11 mouse cellular contexts compared by ENCODE assay signal in genomic region chr11:59364417-59364816, GRCm38 (mm10). TPM values are rescaled to one million over a fixed set of nuclear protein-coding genes. Genes with fewer than 3 reads are reported as not detected.
DNase-seq lines count a peak whose midpoint lies in the region; ATAC-seq lines count a peak whose summit lies in the region.
"Had no signal": no experiment of that assay in that cellular context is flagged by ENCODE, and none has a peak within 500 bp of the region (broad histone marks: within the 10 kb centered on the region; RNA-seq: fewer than 3 reads in every experiment).

No protein-coding gene starts in this region.

- 26% methylated on average over 3 of the region's 3 CpGs for WGBS in heart, embryonic 14.5 days
- WGBS in liver, embryonic 11.5 days, result 55% methylated on average over 3 of the region's 3 CpGs
- 72% methylated on average over 3 of the region's 3 CpGs for WGBS in embryonic facial prominence, embryonic 13.5 days
- 20% methylated on average over 3 of the region's 3 CpGs for WGBS in limb, embryonic 12.5 days

- no peak overlapping the region for H3K4me3 ChIP-seq in heart, embryonic 14.5 days (ENCODE audit: control insufficient read depth in 1 of 2, insufficient read depth in 1 of 2, low read depth in 1 of 2, low read length in 2 of 2)
- H3K4me3 ChIP-seq in liver, embryonic 11.5 days (ENCODE audit: low read depth, low read length), result no peak overlapping the region
- H3K4me3 ChIP-seq in embryonic facial prominence, embryonic 13.5 days, result no peak overlapping the region
- H3K4me3 ChIP-seq in limb, embryonic 12.5 days (replicated peaks), result no peak overlapping the region

- no peak for DNase-seq in heart, postnatal 25 days (ENCODE audit: low spot score)
- DNase-seq in liver, embryonic 11.5 days (ENCODE audit: low spot score), result no peak
- DNase-seq in liver, result no peak
- no peak for DNase-seq in adrenal gland, postnatal 10 days
- DNase-seq in layer of hippocampus, postnatal 14 days (ENCODE audit: low spot score in 2 of 2), result no peak

- peak overlapping the region in 1 of 2 experiments; percentile 50; a peak in 2 of 4 replicates for H3K27ac ChIP-seq in heart, embryonic 14.5 days (replicated peaks in 1 of 2; ENCODE audit: control insufficient read depth in 1 of 2, insufficient read depth in 1 of 2, low read depth in 2 of 2, low read length in 2 of 2)
- H3K27ac ChIP-seq in liver, embryonic 11.5 days (ENCODE audit: low read depth, low read length), result 0 out of 2 replicates have a peak overlapping the region, but pooled peaks have one; percentile 13
- peak overlapping the region; percentile 80 for H3K27ac ChIP-seq in embryonic facial prominence, embryonic 13.5 days
- peak overlapping the region; percentile 92 for H3K27ac ChIP-seq in limb, embryonic 12.5 days

- peaks cover 6 to 14% of the 10 kb centered on the region in 2 experiments; a peak in 3 of 4 replicates for H3K4me1 ChIP-seq in heart, embryonic 14.5 days (ENCODE audit: control insufficient read depth in 2 of 2, insufficient read depth in 2 of 2, low read length in 2 of 2)
- 0 out of 2 replicates have a peak, but pooled peaks cover 2% of the 10 kb centered on the region for H3K4me1 ChIP-seq in liver, embryonic 11.5 days (replicated peaks; ENCODE audit: control insufficient read depth, insufficient read depth, low read length)
- H3K4me1 ChIP-seq in embryonic facial prominence, embryonic 13.5 days, result peaks cover 33% of the 10 kb centered on the region
- H3K4me1 ChIP-seq in limb, embryonic 12.5 days (replicated peaks), result peaks cover 46% of the 10 kb centered on the region

- no peak overlapping the region for H3K9ac ChIP-seq in heart, embryonic 14.5 days (ENCODE audit: low read length)
- no peak overlapping the region for H3K9ac ChIP-seq in liver, embryonic 11.5 days (ENCODE audit: low read depth, low read length)
- H3K9ac ChIP-seq in embryonic facial prominence, embryonic 13.5 days, result no peak overlapping the region
- no peak overlapping the region; the same call in 1 of the 2 replicates for H3K9ac ChIP-seq in limb, embryonic 12.5 days (replicated peaks)

- peak; percentile 68; the same call in 1 of the 2 replicates for ATAC-seq in heart, embryonic 14.5 days (ENCODE audit: insufficient number of reproducible peaks, insufficient read depth, low FRiP score, low read depth)
- ATAC-seq in liver, embryonic 11.5 days (replicated peaks; ENCODE audit: low FRiP score), result no peak
- no peak for ATAC-seq in embryonic facial prominence, embryonic 13.5 days (ENCODE audit: insufficient number of reproducible peaks, insufficient read depth, low FRiP score, low TSS enrichment, low read depth)
- ATAC-seq in limb, embryonic 12.5 days (ENCODE audit: insufficient number of reproducible peaks, insufficient read depth, low FRiP score, low TSS enrichment, low read depth), result peak; percentile 77

- H3K27me3 ChIP-seq in heart, embryonic 14.5 days (ENCODE audit: control insufficient read depth, insufficient read depth, low read length), result no peaks in the 10 kb centered on the region
- no peaks in the 10 kb centered on the region; the same call in 1 of the 2 replicates for H3K27me3 ChIP-seq in liver, embryonic 11.5 days (replicated peaks; ENCODE audit: control insufficient read depth, insufficient read depth, low read length)
- H3K27me3 ChIP-seq in embryonic facial prominence, embryonic 13.5 days, result no peaks in the 10 kb centered on the region
- H3K27me3 ChIP-seq in limb, embryonic 12.5 days, result no peaks in the 10 kb centered on the region

- no peak overlapping the region for H3K4me2 ChIP-seq in heart, embryonic 14.5 days (ENCODE audit: low read length)
- no peak overlapping the region for H3K4me2 ChIP-seq in liver, embryonic 11.5 days
- H3K4me2 ChIP-seq in embryonic facial prominence, embryonic 13.5 days, result no peak overlapping the region
- H3K4me2 ChIP-seq in limb, embryonic 12.5 days, result 0 out of 2 replicates have a peak overlapping the region, but pooled peaks have one; percentile 9

- H3K36me3 ChIP-seq in heart, embryonic 14.5 days (ENCODE audit: control insufficient read depth, insufficient read depth, low read length), result no peaks in the 10 kb centered on the region
- no peaks in the 10 kb centered on the region for H3K36me3 ChIP-seq in liver, embryonic 11.5 days (ENCODE audit: control insufficient read depth, insufficient read depth, low read length)
- H3K36me3 ChIP-seq in embryonic facial prominence, embryonic 13.5 days, result no peaks in the 10 kb centered on the region
- H3K36me3 ChIP-seq in limb, embryonic 12.5 days, result no peaks in the 10 kb centered on the region

- intact Hi-C loops in heart, postnatal 25 days (cut with DNase I), result no loop called here

- H3K9me3 ChIP-seq in heart, embryonic 14.5 days (ENCODE audit: control insufficient read depth, low read length), result no peaks in the 10 kb centered on the region
- no peaks in the 10 kb centered on the region for H3K9me3 ChIP-seq in liver, embryonic 11.5 days (ENCODE audit: control insufficient read depth, low read length)
- H3K9me3 ChIP-seq in embryonic facial prominence, embryonic 13.5 days, result no peaks in the 10 kb centered on the region
- H3K9me3 ChIP-seq in limb, embryonic 12.5 days, result no peaks in the 10 kb centered on the region

RNA-seq across cellular contexts. Expression of gene Prss38, which starts 11.0 kb away (rescaled TPM):
- not detected in 2 replicates for polyA plus RNA-seq in heart, embryonic 14.5 days (2014; fragmentation: Nextera tagmentation; extraction: Ambion mirVana)
- total RNA-seq in heart, postnatal 25 days (2021), result not detected
- not detected in 2 replicates for polyA plus RNA-seq in liver, embryonic 11.5 days (2014; fragmentation: Nextera tagmentation; extraction: Ambion mirVana)
- polyA plus RNA-seq in embryonic facial prominence, embryonic 13.5 days (2015; fragmentation: Nextera tagmentation; extraction: Ambion mirVana), result not detected in 2 replicates
- 0.16 TPM in 1 of 2 replicates, not detected in the other for polyA plus RNA-seq in limb, embryonic 12.5 days (2016; fragmentation: Nextera tagmentation; extraction: Ambion mirVana)
- total RNA-seq in adrenal gland, postnatal 10 days (2021), result not detected
- under 1 TPM in 1 of 2 experiments, not detected in 1; 0.25 TPM for total RNA-seq in layer of hippocampus, postnatal 14 days (2021)
- total RNA-seq: left cerebral cortex, postnatal 36 days had no signal
- polyA plus RNA-seq: large intestine, adult 2 months; small intestine, adult 2 months had no signal

RNA-seq across cellular contexts. Expression of gene Wnt9a, which starts 57.7 kb away (rescaled TPM):
- polyA plus RNA-seq in heart, embryonic 14.5 days (2014; fragmentation: Nextera tagmentation; extraction: Ambion mirVana), result 0.97 and 1.2 TPM in 2 replicates
- 1 to 10 TPM; 5.6 to 6.6 TPM for total RNA-seq in heart, postnatal 25 days (2021)
- 0.56 and 0.82 TPM in 2 replicates for polyA plus RNA-seq in liver, embryonic 11.5 days (2014; fragmentation: Nextera tagmentation; extraction: Ambion mirVana)
- 6.9 and 7.3 TPM in 2 replicates for polyA plus RNA-seq in embryonic facial prominence, embryonic 13.5 days (2015; fragmentation: Nextera tagmentation; extraction: Ambion mirVana)
- 5.0 and 5.6 TPM in 2 replicates for polyA plus RNA-seq in limb, embryonic 12.5 days (2016; fragmentation: Nextera tagmentation; extraction: Ambion mirVana)
- 1 to 10 TPM; 1.7 to 3.5 TPM for total RNA-seq in adrenal gland, postnatal 10 days (2021)
- total RNA-seq in layer of hippocampus, postnatal 14 days (2021), result 1 to 10 TPM; 3.7 to 4.1 TPM

Comparison
In these comparisons a context has a peak if more than half of its experiments do, and no peak if none do; other contexts are left out.
1. ATAC-seq: peak in heart, embryonic 14.5 days (single experiment) and limb, embryonic 12.5 days (single experiment); none in liver, embryonic 11.5 days (single experiment) and embryonic facial prominence, embryonic 13.5 days (single experiment).